Mouse (Mus musculus): ENCODE results near the gene Otub1. TPM values are rescaled to one million over a fixed set of nuclear protein-coding genes. Genes with fewer than 3 reads are reported as not detected.

Gene Otub1
- polyA plus RNA-seq, 1 experiment from 2014 or later: 212 TPM

- DNase-seq (ENCODE audit: low spot score): no peak
- H3K27me3 ChIP-seq (ENCODE audit: insufficient read depth, poor library complexity, severe bottlenecking): peaks cover 98% of the 10 kb centered on the region
- H3K27ac ChIP-seq: peak overlapping the region; percentile 78
- no peaks in the 10 kb centered on the region for H3K9me3 ChIP-seq
- no peaks in the 10 kb centered on the region for H3K36me3 ChIP-seq
- peaks cover 46% of the 10 kb centered on the region for H3K4me1 ChIP-seq
- WGBS: 1% methylated on average over 35 of the region's 35 CpGs
- H3K4me3 ChIP-seq: peak overlapping the region; percentile 69
Observed at GRCm38 (mm10) chr19:7164820-7165323, 41.2 kb downstream of the Otub1 start.

GRCm38 (mm10) chr19:7164238-7164637, 41.9 kb downstream of the Otub1 start:
- H3K4me3 ChIP-seq: peak overlapping the region; percentile 69
- no peaks in the 10 kb centered on the region for H3K36me3 ChIP-seq
- H3K9me3 ChIP-seq: no peaks in the 10 kb centered on the region
- H3K4me1 ChIP-seq: peaks cover 46% of the 10 kb centered on the region
- H3K27me3 ChIP-seq (ENCODE audit: insufficient read depth, poor library complexity, severe bottlenecking): peaks cover 99% of the 10 kb centered on the region
- H3K27ac ChIP-seq: no peak overlapping the region
- WGBS: 5% methylated on average over 5 of the region's 6 CpGs
- no peak for DNase-seq (ENCODE audit: low spot score)

GRCm38 (mm10) chr19:7161064-7161463, 45.1 kb downstream of the Otub1 start:
- peaks cover 54% of the 10 kb centered on the region for H3K4me1 ChIP-seq
- no peak overlapping the region for H3K27ac ChIP-seq
- H3K27me3 ChIP-seq (ENCODE audit: insufficient read depth, poor library complexity, severe bottlenecking): peaks cover 98% of the 10 kb centered on the region
- WGBS: 61% methylated on average over 3 of the region's 3 CpGs
- no peak overlapping the region for H3K4me3 ChIP-seq
- no peak for DNase-seq (ENCODE audit: low spot score)
- H3K9me3 ChIP-seq: no peaks in the 10 kb centered on the region
- no peaks in the 10 kb centered on the region for H3K36me3 ChIP-seq

GRCm38 (mm10) chr19:7160151-7160906, 45.8 kb downstream of the Otub1 start:
- peaks cover 48% of the 10 kb centered on the region for H3K4me1 ChIP-seq

GRCm38 (mm10) chr19:7157734-7158133, 48.4 kb downstream of the Otub1 start:
- no peaks in the 10 kb centered on the region for H3K9me3 ChIP-seq
- no peak for DNase-seq (ENCODE audit: low spot score)
- peaks cover 90% of the 10 kb centered on the region for H3K27me3 ChIP-seq (ENCODE audit: insufficient read depth, poor library complexity, severe bottlenecking)
- H3K36me3 ChIP-seq: no peaks in the 10 kb centered on the region
- WGBS: 47% methylated on average over 14 of the region's 14 CpGs
- H3K27ac ChIP-seq: no peak overlapping the region
- H3K4me3 ChIP-seq: no peak overlapping the region
- peaks cover 49% of the 10 kb centered on the region for H3K4me1 ChIP-seq

More at GRCm38 (mm10) chr19:7160151-7160906, 45.8 kb downstream of the Otub1 start:
- Histone ChIP-seq H3K27me3 (ENCODE audit: insufficient read depth, poor library complexity, severe bottlenecking) (peaks cover 96% of the 10 kb centered on the region), H3K36me3 (no peaks in the 10 kb centered on the region), H3K27ac (peak overlapping the region; percentile 36; the same call in 1 of the 2 replicates), H3K4me3 (peak overlapping the region; percentile 31; the same call in 1 of the 2 replicates), H3K9me3 (no peaks in the 10 kb centered on the region)
- DNase-seq (ENCODE audit: low spot score): no peak
- 4% methylated on average over 14 of the region's 14 CpGs for WGBS

- Histone ChIP-seq H3K27me3 (ENCODE audit: insufficient read depth, poor library complexity, severe bottlenecking) (peaks cover 89% of the 10 kb centered on the region), H3K4me1 (peaks cover 52% of the 10 kb centered on the region), H3K36me3 (no peaks in the 10 kb centered on the region), H3K27ac (no peak overlapping the region; the same call in 1 of the 2 replicates), H3K9me3 (no peaks in the 10 kb centered on the region), H3K4me3 (no peak overlapping the region)
- DNase-seq (ENCODE audit: low spot score): no peak
- 70% methylated on average over 6 of the region's 6 CpGs for WGBS
Observed at GRCm38 (mm10) chr19:7155196-7155595, 50.9 kb downstream of the Otub1 start.

GRCm38 (mm10) chr19:7153232-7153631, 52.9 kb downstream of the Otub1 start:
- no peaks in the 10 kb centered on the region for H3K36me3 ChIP-seq
- DNase-seq (ENCODE audit: low spot score): no peak
- H3K27me3 ChIP-seq (ENCODE audit: insufficient read depth, poor library complexity, severe bottlenecking): peaks cover 88% of the 10 kb centered on the region
- H3K4me3 ChIP-seq: no peak overlapping the region
- WGBS: 22% methylated on average over 7 of the region's 7 CpGs
- peaks cover 54% of the 10 kb centered on the region for H3K4me1 ChIP-seq
- no peak overlapping the region for H3K27ac ChIP-seq
- no peaks in the 10 kb centered on the region for H3K9me3 ChIP-seq

GRCm38 (mm10) chr19:7151927-7152653, 54.0 kb downstream of the Otub1 start:
- no peak for DNase-seq (ENCODE audit: low spot score)
- Histone ChIP-seq H3K36me3 (no peaks in the 10 kb centered on the region), H3K27ac (peak overlapping the region; percentile 81; the same call in 1 of the 2 replicates), H3K4me1 (peaks cover 50% of the 10 kb centered on the region), H3K4me3 (no peak overlapping the region), H3K27me3 (ENCODE audit: insufficient read depth, poor library complexity, severe bottlenecking) (peaks cover 88% of the 10 kb centered on the region), H3K9me3 (no peaks in the 10 kb centered on the region)
- 88% methylated on average over 6 of the region's 6 CpGs for WGBS

- peak overlapping the region; percentile 81 for H3K27ac ChIP-seq
- DNase-seq (ENCODE audit: low spot score): no peak
- H3K4me1 ChIP-seq: peaks cover 46% of the 10 kb centered on the region
- no peak overlapping the region for H3K4me3 ChIP-seq
- no peaks in the 10 kb centered on the region for H3K36me3 ChIP-seq
- peaks cover 88% of the 10 kb centered on the region for H3K27me3 ChIP-seq (ENCODE audit: insufficient read depth, poor library complexity, severe bottlenecking)
- WGBS: 66% methylated on average over 7 of the region's 7 CpGs
- H3K9me3 ChIP-seq: no peaks in the 10 kb centered on the region
Observed at GRCm38 (mm10) chr19:7151300-7151926, 54.7 kb downstream of the Otub1 start.

- H3K27me3 ChIP-seq (ENCODE audit: insufficient read depth, poor library complexity, severe bottlenecking): peaks cover 97% of the 10 kb centered on the region
- H3K4me1 ChIP-seq: peaks cover 32% of the 10 kb centered on the region
- no peaks in the 10 kb centered on the region for H3K36me3 ChIP-seq
- H3K9me3 ChIP-seq: no peaks in the 10 kb centered on the region
- no peak overlapping the region for H3K4me3 ChIP-seq
- DNase-seq (ENCODE audit: low spot score): no peak
- WGBS: 66% methylated on average over 7 of the region's 7 CpGs
- 0 out of 2 replicates have a peak overlapping the region, but pooled peaks have one; percentile 16 for H3K27ac ChIP-seq
Observed at GRCm38 (mm10) chr19:7149158-7149685, 56.9 kb downstream of the Otub1 start.

GRCm38 (mm10) chr19:7148541-7149085, 57.5 kb downstream of the Otub1 start:
- H3K9me3 ChIP-seq: no peaks in the 10 kb centered on the region
- H3K27ac ChIP-seq: no peak overlapping the region
- no peaks in the 10 kb centered on the region for H3K36me3 ChIP-seq
- WGBS: 65% methylated on average over 8 of the region's 8 CpGs
- peaks cover 93% of the 10 kb centered on the region for H3K27me3 ChIP-seq (ENCODE audit: insufficient read depth, poor library complexity, severe bottlenecking)
- DNase-seq (ENCODE audit: low spot score): no peak
- peaks cover 38% of the 10 kb centered on the region for H3K4me1 ChIP-seq
- no peak overlapping the region for H3K4me3 ChIP-seq
